Mouse (Mus musculus): Measurements from ENCODE around the gene Ldlrad3. TPM values are rescaled to one million over a fixed set of nuclear protein-coding genes. Genes with fewer than 3 reads are reported as not detected.

Gene Ldlrad3
- polyA plus RNA-seq, 2 experiments = 45.1 to 49.7 TPM

- no peak for ATAC-seq (ENCODE audit: low FRiP score, low read depth)
- no peaks in the 10 kb centered on the region for H3K9me3 ChIP-seq (ENCODE audit: control insufficient read depth, low read length)
- TF ChIP-seq POLR2A (IDR thresholded peaks at IDR 0.05; ENCODE audit: borderline replicate concordance, extremely low read depth, insufficient read depth, insufficient read length) = no peak
- H3K4me1 ChIP-seq (ENCODE audit: control insufficient read depth, insufficient read depth, low read length) = peaks cover 65% of the 10 kb centered on the region
- WGBS = 63% methylated on average over 4 of the region's 4 CpGs
- H3K4me2 ChIP-seq (replicated peaks; ENCODE audit: low read depth, low read length, severe bottlenecking) = no peak overlapping the region
- no peak overlapping the region for H3K27ac ChIP-seq (replicated peaks; ENCODE audit: low read depth, low read length)
- H3K36me3 ChIP-seq (ENCODE audit: control insufficient read depth, insufficient read depth, low read length) = no peaks in the 10 kb centered on the region
- DNase-seq (ENCODE audit: low spot score) = no peak
- H3K27me3 ChIP-seq (ENCODE audit: control insufficient read depth, insufficient read depth, low read length) = no peaks in the 10 kb centered on the region
- H3K4me3 ChIP-seq (replicated peaks; ENCODE audit: low read length) = no peak overlapping the region
- no peak overlapping the region for H3K9ac ChIP-seq (ENCODE audit: low read depth, low read length, severe bottlenecking)
Observed at GRCm38 (mm10) chr2:102129235-102129634, 57.0 kb downstream of the Ldlrad3 start.

- no peak overlapping the region for H3K27ac ChIP-seq (replicated peaks; ENCODE audit: low read depth, low read length)
Observed at GRCm38 (mm10) chr2:102128500-102129030, 57.6 kb downstream of the Ldlrad3 start.

GRCm38 (mm10) chr2:102127791-102128387 is 58.3 kb downstream of the Ldlrad3 start:
- Histone ChIP-seq H3K4me1 (ENCODE audit: control insufficient read depth, insufficient read depth, low read length) (peaks cover 58% of the 10 kb centered on the region), H3K4me3 (replicated peaks; ENCODE audit: low read length) (no peak overlapping the region), H3K27ac (replicated peaks; ENCODE audit: low read depth, low read length) (no peak overlapping the region), H3K4me2 (replicated peaks; ENCODE audit: low read depth, low read length, severe bottlenecking) (no peak overlapping the region), H3K9me3 (ENCODE audit: control insufficient read depth, low read length) (no peaks in the 10 kb centered on the region), H3K36me3 (ENCODE audit: control insufficient read depth, insufficient read depth, low read length) (no peaks in the 10 kb centered on the region), H3K9ac (ENCODE audit: low read depth, low read length, severe bottlenecking) (no peak overlapping the region), H3K27me3 (ENCODE audit: control insufficient read depth, insufficient read depth, low read length) (no peaks in the 10 kb centered on the region)
- no peak for TF ChIP-seq POLR2A (IDR thresholded peaks at IDR 0.05; ENCODE audit: borderline replicate concordance, extremely low read depth, insufficient read depth, insufficient read length)
- ATAC-seq (ENCODE audit: low FRiP score, low read depth) = no peak
- DNase-seq (ENCODE audit: low spot score) = no peak
- 73% methylated on average over 8 of the region's 8 CpGs for WGBS

More at GRCm38 (mm10) chr2:102128500-102129030, 57.6 kb downstream of the Ldlrad3 start:
- no peaks in the 10 kb centered on the region for H3K9me3 ChIP-seq (ENCODE audit: control insufficient read depth, low read length)
- no peaks in the 10 kb centered on the region for H3K36me3 ChIP-seq (ENCODE audit: control insufficient read depth, insufficient read depth, low read length)
- H3K4me2 ChIP-seq (replicated peaks; ENCODE audit: low read depth, low read length, severe bottlenecking) = no peak overlapping the region
- H3K9ac ChIP-seq (ENCODE audit: low read depth, low read length, severe bottlenecking) = no peak overlapping the region
- WGBS = 47% methylated on average over 14 of the region's 14 CpGs
- DNase-seq (ENCODE audit: low spot score) (no peak), ATAC-seq (ENCODE audit: low FRiP score, low read depth) (no peak)
- H3K4me1 ChIP-seq (ENCODE audit: control insufficient read depth, insufficient read depth, low read length) = peaks cover 64% of the 10 kb centered on the region
- no peak for TF ChIP-seq POLR2A (IDR thresholded peaks at IDR 0.05; ENCODE audit: borderline replicate concordance, extremely low read depth, insufficient read depth, insufficient read length)
- no peak overlapping the region for H3K4me3 ChIP-seq (replicated peaks; ENCODE audit: low read length)
- H3K27me3 ChIP-seq (ENCODE audit: control insufficient read depth, insufficient read depth, low read length) = no peaks in the 10 kb centered on the region

- Histone ChIP-seq H3K27ac (replicated peaks; ENCODE audit: low read depth, low read length) (no peak overlapping the region), H3K9me3 (ENCODE audit: control insufficient read depth, low read length) (no peaks in the 10 kb centered on the region), H3K4me1 (ENCODE audit: control insufficient read depth, insufficient read depth, low read length) (peaks cover 52% of the 10 kb centered on the region), H3K4me3 (replicated peaks; ENCODE audit: low read length) (no peak overlapping the region), H3K4me2 (replicated peaks; ENCODE audit: low read depth, low read length, severe bottlenecking) (no peak overlapping the region), H3K9ac (ENCODE audit: low read depth, low read length, severe bottlenecking) (no peak overlapping the region), H3K27me3 (ENCODE audit: control insufficient read depth, insufficient read depth, low read length) (no peaks in the 10 kb centered on the region), H3K36me3 (ENCODE audit: control insufficient read depth, insufficient read depth, low read length) (no peaks in the 10 kb centered on the region)
- ATAC-seq (ENCODE audit: low FRiP score, low read depth) (peak; percentile 40; the same call in 1 of the 2 replicates), DNase-seq (ENCODE audit: low spot score) (no peak)
- 53% methylated on average over 9 of the region's 9 CpGs for WGBS
- TF ChIP-seq POLR2A (IDR thresholded peaks at IDR 0.05; ENCODE audit: borderline replicate concordance, extremely low read depth, insufficient read depth, insufficient read length) = no peak
Observed at GRCm38 (mm10) chr2:102127221-102127620, 59.0 kb downstream of the Ldlrad3 start.

GRCm38 (mm10) chr2:102126076-102126475 is 60.1 kb downstream of the Ldlrad3 start:
- 89% methylated on average over 7 of the region's 7 CpGs for WGBS

More at GRCm38 (mm10) chr2:102126076-102126475, 60.1 kb downstream of the Ldlrad3 start:
- no peak overlapping the region for H3K9ac ChIP-seq (ENCODE audit: low read depth, low read length, severe bottlenecking)
- ATAC-seq (ENCODE audit: low FRiP score, low read depth) (no peak), DNase-seq (ENCODE audit: low spot score) (no peak)
- no peaks in the 10 kb centered on the region for H3K36me3 ChIP-seq (ENCODE audit: control insufficient read depth, insufficient read depth, low read length)
- no peak for TF ChIP-seq POLR2A (IDR thresholded peaks at IDR 0.05; ENCODE audit: borderline replicate concordance, extremely low read depth, insufficient read depth, insufficient read length)
- H3K27me3 ChIP-seq (ENCODE audit: control insufficient read depth, insufficient read depth, low read length) = no peaks in the 10 kb centered on the region
- H3K4me2 ChIP-seq (replicated peaks; ENCODE audit: low read depth, low read length, severe bottlenecking) = no peak overlapping the region
- H3K9me3 ChIP-seq (ENCODE audit: control insufficient read depth, low read length) = no peaks in the 10 kb centered on the region
- no peak overlapping the region for H3K27ac ChIP-seq (replicated peaks; ENCODE audit: low read depth, low read length)
- no peak overlapping the region for H3K4me3 ChIP-seq (replicated peaks; ENCODE audit: low read length)
- peaks cover 41% of the 10 kb centered on the region for H3K4me1 ChIP-seq (ENCODE audit: control insufficient read depth, insufficient read depth, low read length)
